Mouse (Mus musculus): ENCODE data around the gene Fhl4.

DNA sequence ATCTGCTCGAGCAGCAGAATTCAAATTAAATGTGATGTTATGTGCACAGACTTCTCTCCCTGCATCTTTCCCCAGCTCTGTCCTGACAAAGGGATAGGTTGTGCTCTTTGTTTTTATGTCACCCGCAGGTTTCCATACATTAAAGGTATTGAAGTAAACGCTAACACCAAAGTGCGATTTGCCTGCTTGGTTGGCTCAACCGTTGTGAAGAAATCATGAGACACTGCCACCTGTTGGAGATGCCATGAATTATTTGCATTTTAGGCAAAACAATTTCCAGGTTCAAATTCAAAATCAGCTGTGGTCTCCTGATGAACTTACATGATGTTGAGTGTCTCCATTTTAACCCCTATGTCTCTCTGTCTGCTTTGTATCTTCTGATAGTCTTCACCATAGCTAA lies 55.7 kb downstream of the Fhl4 start:
- TF ChIP-seq POLR2A (IDR thresholded peaks at IDR 0.05; ENCODE audit: insufficient read depth, low read depth, low read length) (no peak), CTCF (IDR thresholded peaks at IDR 0.05) (peak; percentile 81)

All from heart, adult 2 months (tissue).